Mouse (Mus musculus) CH12.LX (cell line): Measurements from ENCODE around the gene Mfsd4b5. TPM values are rescaled to one million over a fixed set of nuclear protein-coding genes. Genes with fewer than 3 reads are reported as not detected.
"Not testable (repeated sequence)": the region's sequence is repeated elsewhere in the genome, so short reads cannot be mapped to it uniquely, and the experiment has no call there.

ENCODE experiments used
- DNase-seq: peaks from one replicate; pipeline ENCODE4 v3.0.0-alpha.2; 2013; ENCODE audit errors: extremely low read depth
- H3K27ac ChIP-seq: 2 replicates; pipeline ENCODE4 v1.5.1; 2012; ENCODE audit warnings: low read depth, mild to moderate bottlenecking, control low read depth, moderate library complexity; ENCODE audit not compliant: insufficient read depth
- H3K27me3 ChIP-seq: replicated peaks from 2 replicates; pipeline ENCODE3; 2012; ENCODE audit warnings: inconsistent platforms
- H3K36me3 ChIP-seq, 2 experiments: replicated peaks in 1 of 2; 2 replicates each; pipeline versions ENCODE3 to v1.6.1; 2012; ENCODE audit warnings: inconsistent platforms in 1 of 2, low read length in 1 of 2, mild to moderate bottlenecking in 1 of 2, mixed read lengths in 1 of 2, moderate library complexity in 1 of 2; ENCODE audit not compliant: control insufficient read depth in 1 of 2, insufficient read depth in 1 of 2
- H3K4me1 ChIP-seq, 2 experiments: 2 replicates each; pipeline ENCODE4 v1.6.1; 2012; ENCODE audit warnings: inconsistent platforms in 1 of 2, moderate library complexity in 1 of 2; ENCODE audit not compliant: insufficient read depth in 2 of 2, control insufficient read depth in 1 of 2
- H3K4me2 ChIP-seq: 2 replicates; pipeline ENCODE4 v1.6.1; 2012; ENCODE audit warnings: low read depth, mild to moderate bottlenecking, control low read depth; ENCODE audit not compliant: poor library complexity, insufficient read depth, severe bottlenecking
- H3K4me3 ChIP-seq, 3 experiments: fragments of 150-350 bp in 1 of 3; sonication (generic) in 1 of 3; replicated peaks in 1 of 3; 2 replicates each; pipeline versions ENCODE3 to v1.5.1; 2011 to 2012; ENCODE audit warnings: low read depth in 2 of 3, low read length in 2 of 3, mild to moderate bottlenecking in 2 of 3, moderate library complexity in 2 of 3, control low read depth in 1 of 3, improper control_type of control experiment in 1 of 3, inconsistent platforms in 1 of 3, mixed read lengths in 1 of 3; ENCODE audit not compliant: poor library complexity in 1 of 3
- H3K79me2 ChIP-seq: replicated peaks from 2 replicates; pipeline ENCODE4 v1.6.1; 2012; ENCODE audit warnings: mild to moderate bottlenecking, moderate library complexity; ENCODE audit not compliant: control insufficient read depth, poor library complexity, insufficient read depth, severe bottlenecking; ENCODE audit errors: extremely low read depth
- H3K9ac ChIP-seq: 2 replicates; pipeline ENCODE4 v1.6.1; 2012; ENCODE audit warnings: low read depth, mild to moderate bottlenecking, control low read depth, moderate library complexity; ENCODE audit not compliant: insufficient read depth
- H3K9me3 ChIP-seq: replicated peaks from 2 replicates; pipeline ENCODE3; 2012; ENCODE audit warnings: low read length, inconsistent platforms, mixed read lengths
- CHD1 ChIP-seq: IDR thresholded peaks from 2 replicates; pipeline ENCODE4 v1.6.1; 2012; ENCODE audit warnings: low read depth, low read length, improper control_type of control experiment, inconsistent platforms
- CHD2 ChIP-seq: IDR thresholded peaks from 2 replicates; pipeline ENCODE4 v1.6.1; 2011; ENCODE audit warnings: low read length, improper control_type of control experiment
- E2F4 ChIP-seq: IDR thresholded peaks from 2 replicates; pipeline ENCODE4 v1.6.1; 2011; ENCODE audit warnings: low read depth, low read length, improper control_type of control experiment; ENCODE audit not compliant: insufficient replicate concordance
- GABPA ChIP-seq: IDR thresholded peaks from 2 replicates; pipeline ENCODE4 v1.6.1; 2012; ENCODE audit warnings: low read depth, low read length, improper control_type of control experiment, inconsistent platforms; ENCODE audit not compliant: insufficient replicate concordance
- HCFC1 ChIP-seq: IDR thresholded peaks from 2 replicates; pipeline ENCODE4 v1.6.1; 2012; ENCODE audit warnings: low read depth, mild to moderate bottlenecking, inconsistent platforms, low read length, improper control_type of control experiment
- JUND ChIP-seq: conservative IDR thresholded peaks from 2 replicates; pipeline ENCODE4 v1.6.1; 2011; ENCODE audit warnings: low read depth, low read length, improper control_type of control experiment
- MAZ ChIP-seq: IDR thresholded peaks from 2 replicates; pipeline ENCODE4 v1.6.1; 2012; ENCODE audit warnings: low read depth, mild to moderate bottlenecking, inconsistent platforms, low read length, improper control_type of control experiment, moderate library complexity
- MEF2A ChIP-seq: IDR thresholded peaks from 2 replicates; pipeline ENCODE4 v1.6.1; 2014; ENCODE audit warnings: low read depth, mild to moderate bottlenecking, inconsistent platforms, low read length, improper control_type of control experiment, borderline replicate concordance
- MXI1 ChIP-seq: IDR thresholded peaks from 2 replicates; pipeline ENCODE4 v1.6.1; 2011; ENCODE audit warnings: mild to moderate bottlenecking, low read depth, low read length, improper control_type of control experiment
- NRF1 ChIP-seq: IDR thresholded peaks from 2 replicates; pipeline ENCODE4 v1.6.1; 2014; ENCODE audit warnings: low read depth, mild to moderate bottlenecking, inconsistent platforms, low read length, improper control_type of control experiment, moderate library complexity
- PAX5 ChIP-seq: IDR thresholded peaks from 2 replicates; pipeline ENCODE4 v1.6.1; 2012; ENCODE audit warnings: low read length, inconsistent platforms, mixed read lengths
- RAD21 ChIP-seq: IDR thresholded peaks from 2 replicates; pipeline ENCODE4 v1.6.1; 2011; ENCODE audit warnings: low read depth, mild to moderate bottlenecking, low read length, improper control_type of control experiment, moderate library complexity
- SIN3A ChIP-seq: IDR thresholded peaks from 2 replicates; pipeline ENCODE4 v1.6.1; 2012; ENCODE audit warnings: low read length, improper control_type of control experiment, inconsistent platforms
- SMC3 ChIP-seq: IDR thresholded peaks from 2 replicates; pipeline ENCODE4 v1.6.1; 2011; ENCODE audit warnings: low read depth, low read length, improper control_type of control experiment
- UBTF ChIP-seq: IDR thresholded peaks from 2 replicates; pipeline ENCODE4 v1.6.1; 2012; ENCODE audit warnings: low read depth, mild to moderate bottlenecking, inconsistent platforms, low read length, improper control_type of control experiment, moderate library complexity
- USF1 ChIP-seq: IDR thresholded peaks from 2 replicates; pipeline ENCODE4 v1.6.1; 2014; ENCODE audit warnings: low read depth, mild to moderate bottlenecking, inconsistent platforms, low read length, improper control_type of control experiment
- ZC3H11A ChIP-seq: IDR thresholded peaks from 2 replicates; pipeline ENCODE4 v1.6.1; 2012; ENCODE audit warnings: low read depth, mild to moderate bottlenecking, inconsistent platforms, low read length, improper control_type of control experiment
- ZKSCAN1 ChIP-seq: IDR thresholded peaks from 2 replicates; pipeline ENCODE4 v1.6.1; 2012; ENCODE audit warnings: low read depth, inconsistent platforms, low read length, improper control_type of control experiment, borderline replicate concordance
- dilution Hi-C: fragments of 300-500 bp; cut with MboI; formaldehyde crosslinking; loops from 2 replicates; pipeline ENCODE4 v1.14.3; 2020; ENCODE audit warnings: low sequenced_read_pairs; ENCODE audit not compliant: extremely low pct_unique_long_range_greater_than_20kb, extremely low pct_ligation_motif_present
- in situ Hi-C: fragments of 300-500 bp; cut with MboI; formaldehyde crosslinking; loops from 3 replicates; pipeline ENCODE4 v1.14.3; 2019; ENCODE audit warnings: low sequenced_read_pairs, low pct_ligation_motif_present, low pct_unique_long_range_greater_than_20kb, mixed read lengths
- polyA plus RNA-seq: library from polyadenylated mRNA; unstranded; fragments of >175 nt; gene quantifications from 2 replicates; pipeline ENCODE4 v1.2.1, GENCODE M21; 2012; ENCODE audit warnings: low read depth; ENCODE audit not compliant: insufficient read length
- total RNA-seq, 2 experiments: library from RNA; depleted of rRNA; stranded (reverse); fragments of 300-350 nt in 1 of 2; fragments of >200 nt in 1 of 2; gene quantifications; 2 replicates each; pipeline ENCODE4 v1.2.3; 2012 to 2014

Gene Mfsd4b5
- total and polyA plus RNA-seq, 3 experiments: not detected

DNA sequence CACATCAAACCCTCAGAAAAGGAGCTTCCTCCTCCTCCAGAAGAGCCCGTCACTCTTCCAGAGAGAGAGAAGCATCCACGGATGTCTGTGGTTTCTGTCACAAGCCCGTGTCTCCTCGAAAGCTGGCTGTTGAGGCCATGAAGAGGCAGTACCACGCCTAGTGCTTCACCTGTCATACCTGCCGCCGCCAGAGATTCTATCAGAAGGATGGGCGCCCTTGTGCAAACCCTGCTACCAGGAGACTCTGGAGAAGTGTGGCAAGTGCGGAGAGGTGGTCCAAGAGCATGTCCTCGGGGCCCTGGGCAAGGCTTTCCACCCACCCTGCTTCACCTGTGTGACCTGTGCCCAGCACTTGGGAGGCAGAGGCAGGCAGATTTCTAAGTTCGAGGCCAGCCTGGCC is 23.1 kb upstream of the Mfsd4b5 start:
- H3K4me1 ChIP-seq: no peaks in the 10 kb centered on the region
- TF ChIP-seq GABPA (no peak), E2F4 (no peak), SMC3 (no peak), MAZ (no peak), RAD21 (no peak), MXI1 (no peak), ZC3H11A (no peak), HCFC1 (no peak), ZKSCAN1 (no peak), SIN3A (no peak), NRF1 (no peak), JUND (no peak), CHD2 (no peak), PAX5 (no peak)
- TF ChIP-seq, all 38 proteins: peak for 0
- no peak overlapping the region for H3K9ac ChIP-seq
- H3K9me3 ChIP-seq: no peaks in the 10 kb centered on the region
- no peak for DNase-seq
- dilution Hi-C loops (no loop called here), in situ Hi-C loops (no loop called here)
- no peaks in the 10 kb centered on the region for H3K27me3 ChIP-seq
- H3K4me3 ChIP-seq: no peak overlapping the region
- H3K27ac ChIP-seq: no peak overlapping the region
- H3K79me2 ChIP-seq: no peaks in the 10 kb centered on the region
- H3K36me3 ChIP-seq: no peaks in the 10 kb centered on the region
- H3K4me2 ChIP-seq: no peak overlapping the region

DNA sequence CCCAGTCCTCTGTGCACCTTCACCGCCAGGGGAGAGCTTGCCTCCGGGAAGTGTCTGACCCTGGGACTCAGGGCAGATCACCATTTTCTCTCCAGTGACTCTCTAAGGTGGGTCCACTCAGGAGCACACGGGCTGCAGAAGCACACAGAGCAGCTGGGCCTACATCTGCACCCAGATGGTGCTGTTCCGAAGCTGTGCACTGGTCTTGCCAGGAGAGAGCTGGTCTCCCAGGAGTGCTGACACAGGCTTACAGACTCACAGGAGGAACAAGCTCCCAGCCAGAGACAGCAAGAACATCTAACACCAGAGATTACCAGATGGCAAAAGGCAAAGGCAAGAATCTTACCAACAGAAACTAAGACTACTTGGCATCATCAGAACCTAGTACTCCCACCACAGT is 22.4 kb upstream of the Mfsd4b5 start:
- H3K36me3 ChIP-seq, H3K79me2 ChIP-seq, H3K4me2 ChIP-seq, H3K27ac ChIP-seq, DNase-seq, in situ Hi-C loops, dilution Hi-C loops, H3K27me3 ChIP-seq, H3K9me3 ChIP-seq, H3K9ac ChIP-seq, H3K4me1 ChIP-seq, H3K4me3 ChIP-seq: not testable (repeated sequence)

DNA sequence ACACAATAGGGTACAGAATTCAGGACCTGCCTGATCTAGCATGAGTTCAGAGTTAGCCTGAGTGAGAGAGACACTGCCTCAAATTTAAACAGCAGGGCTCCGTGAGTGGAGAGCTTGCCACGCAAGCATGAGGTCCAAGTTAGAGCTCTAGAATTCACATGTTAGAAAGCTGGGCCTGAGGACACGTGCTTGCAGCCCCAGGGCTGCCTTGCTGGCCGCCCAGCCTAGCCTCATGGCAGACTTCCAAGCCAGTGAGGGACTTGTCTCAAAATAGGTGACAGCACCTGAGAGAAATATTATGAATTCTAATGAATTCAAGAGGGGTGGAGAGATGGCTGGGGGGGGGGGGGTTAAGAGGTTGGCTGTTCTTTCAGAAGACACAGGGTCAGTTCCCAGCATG is 21.5 kb upstream of the Mfsd4b5 start:
- no peaks in the 10 kb centered on the region for H3K36me3 ChIP-seq
- no peak overlapping the region for H3K27ac ChIP-seq
- no peaks in the 10 kb centered on the region for H3K79me2 ChIP-seq
- H3K27me3 ChIP-seq: no peaks in the 10 kb centered on the region
- no peaks in the 10 kb centered on the region for H3K4me1 ChIP-seq
- H3K4me2 ChIP-seq: no peak overlapping the region
- H3K9me3 ChIP-seq: no peaks in the 10 kb centered on the region
- no peak overlapping the region for H3K9ac ChIP-seq
- dilution Hi-C loops: no loop called here
- H3K4me3 ChIP-seq: no peak overlapping the region
- TF ChIP-seq E2F4: no peak
- TF ChIP-seq MEF2A: no peak
- no peak for TF ChIP-seq NRF1
- TF ChIP-seq USF1: no peak
- no peak for TF ChIP-seq CHD1
- no peak for TF ChIP-seq SMC3
- no peak for TF ChIP-seq SIN3A
- no peak for TF ChIP-seq GABPA
- TF ChIP-seq JUND: no peak
- no peak for TF ChIP-seq UBTF
- TF ChIP-seq, all 38 proteins: peak for 0
- in situ Hi-C loops: no loop called here
- no peak for DNase-seq
